Mouse (Mus musculus) thymus, postnatal 14 days (tissue): ENCODE measurements around the gene Map7d3.
A peak's percentile ranks its signal among the peaks of the same experiment; 100 is the strongest.

ENCODE experiments used
- DNase-seq: peaks from one replicate; pipeline ENCODE4 v3.0.0; 2021

Gene Map7d3

GRCm38 (mm10) chrX:56821765-56822603, at the start of gene Map7d3:
Gene Map7d3 (minus strand): TSS chrX:56822326.
- DNase-seq: peak; percentile 12

- no peak for DNase-seq
These were observed 47.7 kb upstream of the Map7d3 start, which contains the start of gene Adgrg4 for GRCm38 (mm10) chrX:56869863-56870262. Gene Adgrg4 (plus strand): TSS chrX:56870163.

GRCm38 (mm10) chrX:56841255-56841654, 19.1 kb upstream of the Map7d3 start:
- DNase-seq: no peak

GRCm38 (mm10) chrX:56839369-56839768, 17.2 kb upstream of the Map7d3 start:
- DNase-seq: peak; percentile 3

GRCm38 (mm10) chrX:56835842-56836241, 13.7 kb upstream of the Map7d3 start:
- no peak for DNase-seq

- no peak for DNase-seq
These were observed 5.4 kb upstream of the Map7d3 start for GRCm38 (mm10) chrX:56827492-56827891.

GRCm38 (mm10) chrX:56791268-56791667, 30.9 kb downstream of the Map7d3 start:
- DNase-seq: peak; percentile 41

- no peak for DNase-seq
These were observed 31.5 kb downstream of the Map7d3 start for GRCm38 (mm10) chrX:56790591-56790990.

GRCm38 (mm10) chrX:56787486-56787885, 34.6 kb downstream of the Map7d3 start:
- DNase-seq: no peak

- DNase-seq: no peak
These were observed 35.7 kb downstream of the Map7d3 start for GRCm38 (mm10) chrX:56786281-56787061.

GRCm38 (mm10) chrX:56773329-56773728, 48.8 kb downstream of the Map7d3 start:
- DNase-seq: no peak

GRCm38 (mm10) chrX:56771751-56772150, 50.4 kb downstream of the Map7d3 start:
- no peak for DNase-seq

GRCm38 (mm10) chrX:56769838-56770237, 52.3 kb downstream of the Map7d3 start:
- DNase-seq: no peak

- no peak for DNase-seq
These were observed 61.8 kb downstream of the Map7d3 start for GRCm38 (mm10) chrX:56760257-56760760.

GRCm38 (mm10) chrX:56756352-56756751, 65.8 kb downstream of the Map7d3 start:
- DNase-seq: no peak

GRCm38 (mm10) chrX:56755646-56756045, 66.5 kb downstream of the Map7d3 start:
- peak; percentile 18 for DNase-seq

- DNase-seq: no peak
These were observed 68.5 kb downstream of the Map7d3 start for GRCm38 (mm10) chrX:56753317-56754289.

GRCm38 (mm10) chrX:56752144-56752543, 70.0 kb downstream of the Map7d3 start:
- DNase-seq: no peak

- no peak for DNase-seq
These were observed 70.6 kb downstream of the Map7d3 start for GRCm38 (mm10) chrX:56751536-56751935.
